Mouse (Mus musculus) liver, embryonic 14.5 days (tissue): ENCODE data around the gene Ptpn13. TPM values are rescaled to one million over a fixed set of nuclear protein-coding genes. Genes with fewer than 3 reads are reported as not detected.

Experiments used
- ATAC-seq: fragments of 200-750 bp; cut with Nextera tagmentation; 2 replicates; pipeline ENCODE4 v1.8.0; 2017; ENCODE audit warnings: moderate number of reproducible peaks, mild to moderate bottlenecking, moderate library complexity; ENCODE audit not compliant: insufficient read depth
- DNase-seq, 3 experiments: peaks; one replicate each; pipeline ENCODE4 v3.0.0-alpha.2; 2012 to 2013; ENCODE audit warnings: low read depth in 3 of 3, low spot score in 3 of 3
- H3K27ac ChIP-seq: fragments of 300-500 bp; sonication (generic); 2 replicates; pipeline ENCODE4 v1.5.1; 2014; ENCODE audit warnings: moderate library complexity, mild to moderate bottlenecking, control low read depth, inconsistent platforms
- H3K27me3 ChIP-seq: fragments of 300-500 bp; sonication (generic); 2 replicates; pipeline ENCODE4 v1.6.1; 2014; ENCODE audit warnings: mild to moderate bottlenecking, low read length, moderate library complexity; ENCODE audit not compliant: control insufficient read depth, insufficient read depth
- H3K36me3 ChIP-seq: fragments of 300-500 bp; sonication (generic); replicated peaks from 2 replicates; pipeline ENCODE4 v1.6.1; 2014; ENCODE audit warnings: low read depth; ENCODE audit not compliant: control insufficient read depth, insufficient read depth
- H3K4me1 ChIP-seq, 2 experiments: fragments of 200-500 bp in 1 of 2; fragments of 300-500 bp in 1 of 2; sonication (generic) in 1 of 2; replicated peaks; 2 replicates each; pipeline ENCODE4 v1.6.1; 2012 to 2014; ENCODE audit warnings: antibody characterized with exemption in 1 of 2, inconsistent platforms in 1 of 2, low read length in 1 of 2; ENCODE audit not compliant: control insufficient read depth in 2 of 2, insufficient read depth in 2 of 2
- H3K4me2 ChIP-seq: fragments of 300-500 bp; sonication (generic); 2 replicates; pipeline ENCODE4 v1.6.1; 2014; ENCODE audit warnings: low read depth, mild to moderate bottlenecking, control low read depth, moderate library complexity
- H3K4me3 ChIP-seq, 2 experiments: fragments of 200-500 bp in 1 of 2; fragments of 300-500 bp in 1 of 2; sonication (generic) in 1 of 2; 2 replicates each; pipeline ENCODE4 v1.5.1; 2012 to 2014; ENCODE audit warnings: low read depth in 2 of 2, low read length in 2 of 2, mild to moderate bottlenecking in 2 of 2, control low read depth in 1 of 2, inconsistent platforms in 1 of 2, moderate library complexity in 1 of 2; ENCODE audit not compliant: insufficient read depth in 1 of 2
- H3K9ac ChIP-seq: fragments of 300-500 bp; sonication (generic); replicated peaks from 2 replicates; pipeline ENCODE4 v1.6.1; 2014; ENCODE audit warnings: mild to moderate bottlenecking, control low read depth, moderate library complexity
- H3K9me3 ChIP-seq: fragments of 300-500 bp; sonication (generic); 2 replicates; pipeline ENCODE4 v1.6.1; 2016; ENCODE audit warnings: low read length, mixed read lengths; ENCODE audit not compliant: control insufficient read depth
- CTCF ChIP-seq: IDR thresholded peaks from 2 replicates; pipeline ENCODE4 v1.5.1; 2016; ENCODE audit warnings: antibody characterized with exemption, low read depth, control low read depth
- EP300 ChIP-seq: IDR thresholded peaks from 2 replicates; pipeline ENCODE4 v1.6.1; 2016; ENCODE audit warnings: antibody characterized with exemption, low read depth
- WGBS: fragments of 180-500 bp; shearing (Covaris S2); extraction: QIAGEN DNeasy Blood & Tissue Kit; methylation state at CpG from one replicate; pipeline ENCODE4 v1.1.7; 2014; ENCODE audit not compliant: insufficient replicate concordance; 5-methylcytosine and 5-hydroxymethylcytosine counted together
- polyA plus RNA-seq, 2 experiments: library from polyadenylated mRNA; depleted of rRNA in 1 of 2; stranded (reverse) in 1 of 2; unstranded in 1 of 2; fragments of >200 nt; fragmentation: Nextera tagmentation in 1 of 2; extraction: Ambion mirVana in 1 of 2; gene quantifications; 2 replicates each; pipeline versions ENCODE4 v1.2.1 to v1.2.3; 2012 to 2014

Ptpn13 gene
- polyA plus RNA-seq (2012; rRNA removed): 0.78 and 1.0 TPM in 2 replicates
- polyA plus RNA-seq (2014; fragmentation: Nextera tagmentation; extraction: Ambion mirVana): 0.53 and 0.73 TPM in 2 replicates

- peaks cover 11% of the 10 kb centered on the region for H3K27me3 ChIP-seq
- ATAC-seq: peak; percentile 98
- TF ChIP-seq EP300: no peak
- TF ChIP-seq CTCF: no peak
- peak within 1 kb of the TSS; percentile 45 for H3K9ac ChIP-seq
- H3K4me3 ChIP-seq: peak within 1 kb of the TSS; percentile 63 to 69
- peak; percentile 78 to 80 (median 79) for DNase-seq
- whole genome bisulfite sequencing: under 1% methylated on average over 43 of the region's 55 CpGs
- no peak within 1 kb of the TSS for H3K27ac ChIP-seq
- no peaks in the 10 kb centered on the region for H3K9me3 ChIP-seq
- peak within 1 kb of the TSS; percentile 98 for H3K4me2 ChIP-seq
- no peaks in the 10 kb centered on the region for H3K36me3 ChIP-seq
- H3K4me1 ChIP-seq: peaks cover 2 to 11% of the 10 kb centered on the region in 2 experiments
Observed at GRCm38 (mm10) chr5:103424678-103425319, at the start of gene Ptpn13. TSS of gene Ptpn13 (plus strand) at chr5:103425192.

- H3K4me3 ChIP-seq: no peak overlapping the region
- WGBS: 72% methylated on average over 9 of the region's 9 CpGs
- H3K4me2 ChIP-seq: no peak overlapping the region
- TF ChIP-seq EP300: no peak
- no peak for TF ChIP-seq CTCF
- H3K27ac ChIP-seq: no peak overlapping the region
- H3K36me3 ChIP-seq: no peaks in the 10 kb centered on the region
- H3K27me3 ChIP-seq: peaks cover 6% of the 10 kb centered on the region
- no peaks in the 10 kb centered on the region; a peak in 1 of 4 replicates for H3K4me1 ChIP-seq
- DNase-seq (no peak), ATAC-seq (no peak)
- H3K9ac ChIP-seq: no peak overlapping the region
- H3K9me3 ChIP-seq: no peaks in the 10 kb centered on the region
Observed at GRCm38 (mm10) chr5:103375226-103375625, 49.8 kb upstream of the Ptpn13 start.

DNA sequence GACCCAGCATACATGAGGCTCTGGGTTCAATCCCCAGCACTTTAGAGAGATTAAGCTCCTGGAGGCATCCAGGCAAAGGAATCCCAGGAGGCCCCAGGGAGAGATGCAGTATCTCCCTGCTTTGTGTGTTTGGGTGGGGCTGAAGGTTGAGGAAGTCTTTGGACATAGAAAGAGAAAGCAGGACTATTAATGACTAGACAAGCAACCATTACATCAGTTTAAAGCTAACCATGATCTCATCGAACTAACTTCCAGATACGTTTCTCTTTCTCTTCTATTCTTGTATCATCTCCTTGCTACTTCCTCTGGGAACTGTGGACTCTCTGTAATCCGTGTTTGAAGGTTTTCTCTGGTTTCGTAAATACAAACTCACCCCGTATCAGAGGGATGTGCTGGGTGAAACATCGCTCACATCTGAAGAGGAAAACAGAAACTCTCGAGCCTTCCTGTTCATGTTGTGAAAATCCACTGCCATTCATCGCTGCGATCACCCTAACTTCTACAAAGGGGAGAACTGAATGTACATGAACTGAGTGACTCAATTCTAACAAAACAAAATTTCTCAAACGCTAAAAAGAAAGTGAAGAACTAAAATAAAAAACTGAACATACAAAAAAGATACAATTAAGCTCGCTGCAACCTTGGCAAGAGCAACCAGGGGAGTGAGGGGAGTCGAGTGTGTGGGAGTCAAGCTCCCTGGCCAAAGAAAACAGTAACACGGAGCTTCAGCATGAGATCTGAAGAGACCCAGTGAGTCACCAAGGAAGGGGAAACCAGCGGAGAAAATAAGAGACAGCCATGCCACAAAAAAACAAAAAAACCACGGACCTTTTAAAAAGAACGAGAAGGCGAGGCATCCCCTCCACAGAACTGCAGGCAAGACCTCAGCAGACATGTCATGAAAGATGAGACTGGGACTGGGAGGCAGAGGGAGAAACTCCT is 48.4 kb upstream of the Ptpn13 start:
- ATAC-seq (no peak), DNase-seq (no peak)
- Histone ChIP-seq H3K9ac (no peak overlapping the region), H3K4me3 (no peak overlapping the region), H3K4me1 (no peaks in the 10 kb centered on the region; a peak in 1 of 4 replicates), H3K9me3 (no peaks in the 10 kb centered on the region), H3K36me3 (no peaks in the 10 kb centered on the region), H3K27ac (no peak overlapping the region), H3K4me2 (no peak overlapping the region), H3K27me3 (peaks cover 6% of the 10 kb centered on the region)
- 30% methylated on average over 17 of the region's 17 CpGs for WGBS
- TF ChIP-seq EP300: no peak
- no peak for TF ChIP-seq CTCF

DNA sequence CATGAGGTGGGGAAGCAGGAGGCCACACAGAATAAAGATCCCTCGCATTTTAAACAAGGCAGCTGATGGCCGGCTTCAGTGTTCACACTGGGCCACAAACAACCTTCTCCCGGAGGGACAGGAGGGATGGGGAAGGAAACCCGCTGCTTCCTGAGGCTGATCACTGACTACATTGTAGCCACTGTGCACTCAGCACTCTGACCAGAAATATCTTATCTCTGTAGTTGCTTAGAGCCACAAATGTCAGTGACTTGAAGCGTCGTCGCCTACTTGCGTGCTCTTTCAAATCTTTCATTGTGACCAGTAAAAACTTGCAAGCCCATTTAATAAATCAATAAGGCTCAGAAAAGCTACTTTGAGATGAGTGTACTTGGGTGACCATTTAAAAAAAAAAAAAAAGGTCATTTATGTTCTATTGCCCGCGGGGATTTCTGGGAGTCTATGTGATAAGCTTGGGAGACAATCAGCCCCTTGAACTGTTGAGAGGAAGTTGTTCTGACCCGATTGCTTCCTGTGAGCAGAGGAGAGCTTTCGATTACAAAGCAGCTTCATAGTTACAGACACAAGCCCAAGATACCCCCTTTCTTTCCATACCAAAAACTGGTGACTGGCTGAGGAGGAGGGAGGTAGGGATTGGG is 47.4 kb upstream of the Ptpn13 start:
- TF ChIP-seq EP300: no peak
- no peak for TF ChIP-seq CTCF
- no peaks in the 10 kb centered on the region; a peak in 1 of 4 replicates for H3K4me1 ChIP-seq
- H3K36me3 ChIP-seq: no peaks in the 10 kb centered on the region
- DNase-seq (no peak), ATAC-seq (no peak)
- H3K4me3 ChIP-seq: no peak overlapping the region
- H3K4me2 ChIP-seq: no peak overlapping the region
- H3K27ac ChIP-seq: no peak overlapping the region
- WGBS: 4% methylated on average over 12 of the region's 12 CpGs
- H3K9me3 ChIP-seq: no peaks in the 10 kb centered on the region
- H3K9ac ChIP-seq: no peak overlapping the region
- H3K27me3 ChIP-seq: peaks cover 6% of the 10 kb centered on the region
